Mouse (Mus musculus): ENCODE measurements around the gene Gm20843.
"Not testable (repeated sequence)": the region's sequence is repeated elsewhere in the genome, so short reads cannot be mapped to it uniquely, and the experiment has no call there.

The Gm20843 gene

DNA sequence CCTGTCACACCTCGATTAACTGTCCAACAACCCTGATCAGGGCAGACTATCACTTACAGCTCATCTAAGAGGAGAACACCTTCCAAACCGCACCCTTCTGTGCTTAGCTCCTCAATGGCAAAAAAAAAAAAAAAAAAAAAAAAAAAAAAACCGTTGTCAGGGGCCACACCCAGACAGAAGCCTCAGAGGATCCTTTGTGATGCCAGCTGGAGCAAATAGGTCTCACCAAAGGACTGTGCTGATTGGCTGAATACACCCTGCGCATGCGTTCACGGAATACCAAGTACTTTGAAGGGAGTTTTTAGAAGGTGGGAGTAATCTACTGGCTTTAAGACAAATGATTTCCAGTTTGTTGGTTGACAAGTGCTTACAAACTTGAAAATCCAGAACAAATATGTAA is at the start of gene Gm20843:
Gene Gm20843 (minus strand): TSS at position 101 of the 400 bp plus-strand sequence.
- not testable (repeated sequence) for DNase-seq
